ENCODE assay signal across 12 mouse cellular contexts in the genomic region with DNA sequence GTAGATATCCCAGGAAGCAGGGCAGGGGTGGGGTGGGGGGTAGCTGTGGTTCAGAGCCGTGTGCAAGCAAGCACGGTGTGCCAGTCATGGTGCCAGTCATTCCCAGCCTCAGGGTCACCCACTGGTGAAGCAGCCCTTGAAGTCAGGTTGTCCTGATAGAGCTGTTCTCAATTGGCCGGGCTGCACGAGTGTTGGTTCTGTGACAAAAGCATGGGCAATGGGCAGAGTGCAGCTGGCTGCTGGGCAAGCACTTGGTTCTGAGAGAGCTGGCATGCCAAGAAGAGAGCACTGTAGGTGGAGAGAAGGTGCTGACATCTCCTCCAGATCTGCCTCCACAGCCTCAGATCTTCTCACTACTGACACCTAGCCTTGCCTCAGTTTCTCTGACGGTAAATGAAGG.
"Had no signal": no experiment of that assay in that cellular context is flagged by ENCODE, and none has a peak within 500 bp of the region (broad histone marks: within the 10 kb centered on the region; RNA-seq: fewer than 3 reads in every experiment).

No protein-coding gene starts in this region.

- DNase-seq: kidney, adult 18-20 months; kidney, postnatal 10 days; kidney, postnatal 4 days; lung, embryonic 14.5 days; lung, postnatal 10 days; lung, postnatal 4 days; right cerebral cortex, postnatal 25 days; thymus, postnatal 36 days had no signal

- H3K36me3 ChIP-seq: midbrain, embryonic 12.5 days had no signal

- H3K4me2 ChIP-seq: limb, embryonic 13.5 days; liver, embryonic 11.5 days; lung, embryonic 14.5 days; midbrain, embryonic 12.5 days had no signal

- H3K27ac ChIP-seq: left cerebral cortex, adult 2 months; limb, embryonic 13.5 days; midbrain, embryonic 12.5 days had no signal

- H3K9ac ChIP-seq: limb, embryonic 13.5 days; lung, embryonic 14.5 days; midbrain, embryonic 12.5 days had no signal

- H3K9me3 ChIP-seq: limb, embryonic 13.5 days; midbrain, embryonic 12.5 days had no signal

- H3K27me3 ChIP-seq: limb, embryonic 13.5 days had no signal

- H3K4me3 ChIP-seq: left cerebral cortex, adult 2 months; limb, embryonic 13.5 days; midbrain, embryonic 12.5 days had no signal
